In genomic region chr9:22557467-22557866, GRCm38 (mm10) we compare ENCODE assay signal across 8 mouse cellular contexts.
A peak's percentile ranks its signal among the peaks of the same experiment; 100 is the strongest.
DNase-seq lines count a peak whose midpoint lies in the region; TF ChIP-seq lines count a peak whose summit lies in the region.

No protein-coding gene starts in this region.

- intact Hi-C loops in heart, adult 2 months (cut with DNase I), result loop anchor here (1.0 to 10.0 kb wide), 2 partner anchors 657 to 693 kb away; no protein-coding TSS in a partner anchor
- intact Hi-C loops in heart, postnatal 25 days (cut with DNase I), result loop anchor here (10.0 kb wide), 2 partner anchors 147 to 657 kb away; no protein-coding TSS in a partner anchor
- intact Hi-C loops in left cerebral cortex, postnatal 36 days (cut with DNase I), result loop anchor here (10.0 kb wide), 1 partner anchor 147 kb away; no protein-coding TSS in a partner anchor

- no peaks in the 10 kb centered on the region for H3K4me1 ChIP-seq in heart, adult 2 months (ENCODE audit: control insufficient read depth, insufficient read depth, low read length)

- no peaks in the 10 kb centered on the region for H3K27me3 ChIP-seq in heart, adult 2 months (ENCODE audit: control insufficient read depth, insufficient read depth, low read length)
- H3K27me3 ChIP-seq in splenic B cell, adult 2 months (ENCODE audit: control insufficient read depth, insufficient read depth, low read length, poor library complexity, severe bottlenecking), result no peaks in the 10 kb centered on the region

- 66% methylated on average over 13 of the region's 13 CpGs for WGBS in heart, adult 2 months

- H3K27ac ChIP-seq in heart, adult 2 months, result no peak overlapping the region

- no peak for TF ChIP-seq POLR2A in heart, adult 2 months (IDR thresholded peaks at IDR 0.05; ENCODE audit: insufficient read depth, low read depth, low read length)

- no peaks in the 10 kb centered on the region for H3K36me3 ChIP-seq in heart, adult 2 months (ENCODE audit: control insufficient read depth, insufficient read depth, low read length)
- no peaks in the 10 kb centered on the region for H3K36me3 ChIP-seq in splenic B cell, adult 2 months (ENCODE audit: control insufficient read depth, insufficient read depth, low read length, poor library complexity, severe bottlenecking)

- peak; percentile 15 to 70 for DNase-seq in heart, adult 2 months
- DNase-seq in heart, postnatal 25 days (ENCODE audit: low spot score), result no peak
- DNase-seq in cerebellum, adult 9-10 months, result peak; percentile 58
- peak; percentile 19 to 67 for DNase-seq in frontal cortex, postnatal 14 days (ENCODE audit: low spot score in 2 of 2)
- DNase-seq in kidney, adult 18-20 months, result peak; percentile 78
- peak; percentile 53 to 66 for DNase-seq in left cerebral cortex, postnatal 36 days (ENCODE audit: low spot score in 2 of 2)
- DNase-seq in naive thymus-derived CD4-positive, alpha-beta T cell, adult 2 months (ENCODE audit: low read depth), result peak; percentile 74
- peak; percentile 76 for DNase-seq in splenic B cell, adult 2 months (ENCODE audit: low read depth, low spot score)

- TF ChIP-seq EP300 in heart, adult 2 months (IDR thresholded peaks at IDR 0.05; ENCODE audit: insufficient read depth, low read depth, low read length), result no peak

- H3K4me3 ChIP-seq in heart, adult 2 months, result no peak overlapping the region

- TF ChIP-seq CTCF in heart, adult 2 months (IDR thresholded peaks at IDR 0.05), result peak; percentile 79

- H3K9ac ChIP-seq in heart, adult 2 months (ENCODE audit: low read depth, low read length), result no peak overlapping the region

- H3K79me2 ChIP-seq in heart, adult 2 months (replicated peaks; ENCODE audit: control insufficient read depth, insufficient read depth, low read length), result no peaks in the 10 kb centered on the region
